Mouse (Mus musculus): ENCODE results near the gene Pcdh9. TPM values are rescaled to one million over a fixed set of nuclear protein-coding genes. Genes with fewer than 3 reads are reported as not detected.

The Pcdh9 gene
- polyA plus RNA-seq, 1 experiment from 2014 or later: 54.6 TPM

DNA sequence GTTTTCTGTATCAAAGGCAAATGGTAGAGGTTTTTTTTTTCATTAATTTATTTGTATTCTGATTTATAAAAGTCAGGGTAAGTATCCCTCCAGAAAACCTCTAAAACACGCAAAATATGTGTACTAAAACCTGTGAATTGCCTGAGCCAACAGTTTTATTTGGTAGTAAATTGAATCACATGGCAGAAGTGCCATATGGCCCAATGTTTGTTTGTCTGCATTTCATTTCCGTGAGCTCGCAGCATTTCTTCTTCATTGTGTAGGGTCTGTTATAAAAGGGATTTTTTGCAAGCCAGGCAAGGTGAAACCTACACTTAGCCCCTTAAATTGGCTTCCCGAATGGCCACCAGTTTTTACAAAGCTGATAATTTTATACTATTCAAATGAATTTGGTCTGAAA, 104.2 kb downstream of the Pcdh9 start:
- no peak overlapping the region for H3K4me3 ChIP-seq
- no peaks in the 10 kb centered on the region for H3K36me3 ChIP-seq
- ATAC-seq (ENCODE audit: insufficient number of reproducible peaks, insufficient read depth, low FRiP score, low TSS enrichment): no peak
- no peaks in the 10 kb centered on the region for H3K27me3 ChIP-seq
- 67% methylated on average over 4 of the region's 4 CpGs for WGBS
- no peak overlapping the region for H3K27ac ChIP-seq
- no peaks in the 10 kb centered on the region for H3K9me3 ChIP-seq
- H3K4me1 ChIP-seq: no peaks in the 10 kb centered on the region
- no peak overlapping the region for H3K4me2 ChIP-seq (replicated peaks)
- H3K9ac ChIP-seq: no peak overlapping the region

DNA sequence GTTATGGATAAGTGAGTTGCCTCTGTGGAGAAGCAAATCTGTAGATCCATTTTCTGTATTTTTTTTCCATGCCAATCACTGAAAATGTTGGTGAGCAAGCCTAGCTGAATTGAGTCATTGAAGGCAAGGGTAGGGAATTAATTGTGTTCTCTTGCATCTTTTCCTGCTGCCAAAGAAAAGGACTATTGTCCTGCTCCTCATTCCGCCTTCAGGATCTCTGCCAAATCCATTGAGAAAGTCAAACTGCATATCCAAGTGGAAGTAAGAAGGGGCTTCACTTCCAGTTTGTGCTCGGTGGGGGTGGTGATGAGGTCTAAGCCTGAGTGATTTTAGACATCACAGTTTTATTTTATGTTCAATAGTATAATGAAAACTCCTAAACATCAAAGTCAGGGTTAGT, 105.4 kb downstream of the Pcdh9 start:
- Histone ChIP-seq H3K9me3 (no peaks in the 10 kb centered on the region), H3K4me2 (replicated peaks) (no peak overlapping the region), H3K36me3 (no peaks in the 10 kb centered on the region), H3K4me1 (no peaks in the 10 kb centered on the region), H3K27me3 (no peaks in the 10 kb centered on the region), H3K4me3 (no peak overlapping the region), H3K9ac (no peak overlapping the region), H3K27ac (no peak overlapping the region)
- 20% methylated on average over 2 of the region's 2 CpGs for WGBS
- no peak for ATAC-seq (ENCODE audit: insufficient number of reproducible peaks, insufficient read depth, low FRiP score, low TSS enrichment)

DNA sequence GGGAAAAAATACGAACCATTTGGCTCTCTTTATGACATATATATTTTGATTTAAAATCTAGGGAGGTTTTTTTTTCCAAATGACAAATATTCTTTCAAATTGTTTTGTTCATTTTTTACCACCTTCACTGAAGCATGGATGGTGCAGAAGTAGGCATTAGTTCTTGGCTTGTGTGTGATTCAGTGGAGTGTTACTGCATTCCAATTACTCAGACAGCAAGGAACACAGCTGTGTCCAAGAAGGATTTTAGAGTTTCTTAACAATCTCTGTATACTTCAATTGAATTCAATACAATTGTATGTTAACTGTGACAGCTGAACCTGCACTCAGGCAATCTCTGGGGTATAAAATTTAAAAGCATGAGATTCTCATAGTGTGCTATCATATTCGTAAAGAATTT, 127.6 kb downstream of the Pcdh9 start:
- Histone ChIP-seq H3K27ac (no peak overlapping the region), H3K4me3 (no peak overlapping the region), H3K27me3 (no peaks in the 10 kb centered on the region), H3K9me3 (no peaks in the 10 kb centered on the region), H3K4me2 (replicated peaks) (no peak overlapping the region), H3K36me3 (no peaks in the 10 kb centered on the region), H3K9ac (no peak overlapping the region), H3K4me1 (no peaks in the 10 kb centered on the region)
- ATAC-seq (ENCODE audit: insufficient number of reproducible peaks, insufficient read depth, low FRiP score, low TSS enrichment): no peak
- 69% methylated on average over 2 of the region's 2 CpGs for WGBS

- no peak overlapping the region for H3K4me2 ChIP-seq (replicated peaks)
- H3K36me3 ChIP-seq: no peaks in the 10 kb centered on the region
- no peaks in the 10 kb centered on the region for H3K27me3 ChIP-seq
- no peaks in the 10 kb centered on the region for H3K9me3 ChIP-seq
- ATAC-seq (ENCODE audit: insufficient number of reproducible peaks, insufficient read depth, low FRiP score, low TSS enrichment): no peak
- H3K4me3 ChIP-seq: no peak overlapping the region
- 0 out of 2 replicates have a peak overlapping the region, but pooled peaks have one; percentile 36 for H3K27ac ChIP-seq
- no peaks in the 10 kb centered on the region for H3K4me1 ChIP-seq
- H3K9ac ChIP-seq: no peak overlapping the region
- WGBS: 53% methylated on average over 10 of the region's 10 CpGs
Measured at GRCm38 (mm10) chr14:93734077-93734673, 156.3 kb downstream of the Pcdh9 start.

DNA sequence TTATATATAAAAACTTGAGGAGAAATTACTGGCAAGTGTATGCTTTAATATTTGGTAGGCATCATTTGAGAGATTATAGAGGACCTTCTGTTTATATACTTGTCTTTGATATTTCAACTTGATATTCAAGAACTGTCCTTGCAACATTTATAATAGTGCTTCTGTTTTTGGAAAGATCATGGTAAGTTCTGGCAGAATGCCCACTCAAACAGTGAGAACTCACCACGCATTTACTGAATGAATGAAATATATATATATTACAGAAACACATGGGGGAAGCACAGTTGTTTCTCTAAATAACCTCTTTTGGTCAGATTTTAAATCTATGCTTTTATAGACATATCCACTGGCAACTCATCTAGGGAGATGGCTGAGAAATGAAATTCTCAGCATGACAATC, 164.7 kb downstream of the Pcdh9 start:
- H3K4me1 ChIP-seq: no peaks in the 10 kb centered on the region
- no peaks in the 10 kb centered on the region for H3K9me3 ChIP-seq
- no peak overlapping the region for H3K4me3 ChIP-seq
- H3K36me3 ChIP-seq: no peaks in the 10 kb centered on the region
- 68% methylated on average over 1 of the region's 1 CpGs for WGBS
- no peak overlapping the region for H3K27ac ChIP-seq
- no peaks in the 10 kb centered on the region for H3K27me3 ChIP-seq
- ATAC-seq (ENCODE audit: insufficient number of reproducible peaks, insufficient read depth, low FRiP score, low TSS enrichment): no peak
- no peak overlapping the region for H3K4me2 ChIP-seq (replicated peaks)
- no peak overlapping the region for H3K9ac ChIP-seq

DNA sequence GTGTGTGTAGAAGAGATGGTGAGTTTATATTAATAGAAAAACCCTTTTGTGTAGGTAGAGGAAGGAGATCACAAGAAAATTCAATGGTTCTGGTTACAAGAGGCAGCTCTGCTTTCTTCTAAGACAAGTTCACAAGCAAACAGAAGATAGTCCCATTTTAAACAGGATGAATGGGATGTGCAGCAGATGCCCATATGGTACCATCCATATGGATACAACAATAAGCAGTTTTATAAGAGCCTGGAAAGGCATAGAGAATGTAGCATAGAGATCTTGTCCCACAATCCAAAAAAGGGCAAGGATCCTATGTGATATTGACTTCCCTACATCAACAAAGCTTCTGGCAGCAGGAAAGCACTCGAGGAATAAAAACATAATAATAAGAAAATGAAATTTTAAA, 171.3 kb downstream of the Pcdh9 start:
- ATAC-seq (ENCODE audit: insufficient number of reproducible peaks, insufficient read depth, low FRiP score, low TSS enrichment): no peak
- Histone ChIP-seq H3K4me1 (no peaks in the 10 kb centered on the region), H3K4me3 (no peak overlapping the region), H3K27ac (no peak overlapping the region), H3K4me2 (replicated peaks) (no peak overlapping the region), H3K9me3 (no peaks in the 10 kb centered on the region), H3K27me3 (no peaks in the 10 kb centered on the region), H3K9ac (no peak overlapping the region), H3K36me3 (no peaks in the 10 kb centered on the region)
- WGBS: 80% methylated on average over 1 of the region's 1 CpGs

GRCm38 (mm10) chr14:93713250-93713935, 177.1 kb downstream of the Pcdh9 start:
- no peak for ATAC-seq (ENCODE audit: insufficient number of reproducible peaks, insufficient read depth, low FRiP score, low TSS enrichment)
- H3K4me2 ChIP-seq (replicated peaks): no peak overlapping the region
- no peaks in the 10 kb centered on the region for H3K27me3 ChIP-seq
- no peak overlapping the region for H3K4me3 ChIP-seq
- WGBS: 72% methylated on average over 12 of the region's 12 CpGs
- no peaks in the 10 kb centered on the region for H3K9me3 ChIP-seq
- H3K4me1 ChIP-seq: no peaks in the 10 kb centered on the region
- no peak overlapping the region for H3K27ac ChIP-seq
- no peaks in the 10 kb centered on the region for H3K36me3 ChIP-seq
- H3K9ac ChIP-seq: no peak overlapping the region

DNA sequence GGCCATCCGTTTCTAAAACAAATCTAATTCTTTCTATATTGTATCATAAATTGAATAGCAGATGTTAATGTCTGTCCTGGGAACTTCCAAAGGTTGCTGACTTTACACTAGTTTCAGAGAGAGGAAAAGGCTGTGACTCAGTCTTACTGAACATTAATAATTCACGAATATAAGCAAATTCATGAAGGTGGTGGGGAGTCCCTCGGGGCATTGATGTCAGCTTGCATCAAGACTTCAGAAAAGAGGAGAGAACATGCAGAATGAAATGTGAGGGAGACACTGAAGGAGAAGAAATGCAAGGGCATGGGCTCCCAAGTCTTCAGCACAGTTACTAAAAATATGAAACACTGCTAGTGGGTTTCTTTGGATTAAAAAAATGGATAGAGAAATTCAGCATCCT, 181.8 kb downstream of the Pcdh9 start:
- Histone ChIP-seq H3K27me3 (no peaks in the 10 kb centered on the region), H3K4me3 (no peak overlapping the region), H3K4me1 (no peaks in the 10 kb centered on the region), H3K27ac (no peak overlapping the region), H3K9ac (no peak overlapping the region), H3K36me3 (no peaks in the 10 kb centered on the region), H3K4me2 (replicated peaks) (no peak overlapping the region), H3K9me3 (no peaks in the 10 kb centered on the region)
- WGBS: 76% methylated on average over 3 of the region's 3 CpGs
- ATAC-seq (ENCODE audit: insufficient number of reproducible peaks, insufficient read depth, low FRiP score, low TSS enrichment): no peak

DNA sequence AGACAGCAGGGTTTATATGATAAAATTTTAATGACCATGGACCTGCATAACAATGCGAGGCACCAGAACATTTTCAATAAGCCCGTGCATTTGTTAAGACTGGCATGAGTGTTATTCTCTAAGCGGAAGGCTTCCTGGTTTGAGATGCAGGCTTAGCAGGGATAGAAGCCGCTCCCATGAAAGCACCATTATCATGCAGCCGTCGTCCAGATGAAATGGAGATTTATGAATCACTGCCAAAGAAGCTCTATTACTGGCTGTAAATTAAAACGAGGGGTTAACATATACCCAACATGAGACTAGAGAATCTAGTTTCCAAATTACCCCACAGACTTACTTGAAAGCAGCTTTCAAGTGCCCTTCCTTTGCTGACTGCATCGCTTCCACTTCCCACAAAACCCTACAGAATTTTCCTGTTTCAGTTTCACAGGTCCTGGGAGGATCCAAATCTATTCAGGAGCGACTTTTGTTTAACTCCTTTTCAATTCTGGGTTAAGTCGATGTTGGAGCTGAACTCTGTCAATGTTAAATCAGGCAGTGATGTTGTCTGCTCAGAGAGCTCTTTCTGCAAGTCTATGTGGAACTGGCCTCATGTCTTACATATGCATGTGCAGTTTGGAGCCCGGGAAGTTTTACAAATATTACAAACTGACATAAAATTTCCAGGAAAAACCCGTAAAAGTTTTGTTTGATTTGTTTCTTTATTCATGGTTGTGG, 188.9 kb downstream of the Pcdh9 start:
- H3K4me1 ChIP-seq: no peaks in the 10 kb centered on the region
- no peak for ATAC-seq (ENCODE audit: insufficient number of reproducible peaks, insufficient read depth, low FRiP score, low TSS enrichment)
- 61% methylated on average over 12 of the region's 12 CpGs for WGBS
- H3K4me3 ChIP-seq: no peak overlapping the region
- H3K4me2 ChIP-seq (replicated peaks): no peak overlapping the region
- H3K9me3 ChIP-seq: no peaks in the 10 kb centered on the region
- H3K27me3 ChIP-seq: no peaks in the 10 kb centered on the region
- no peak overlapping the region for H3K9ac ChIP-seq
- H3K27ac ChIP-seq: no peak overlapping the region
- no peaks in the 10 kb centered on the region for H3K36me3 ChIP-seq

DNA sequence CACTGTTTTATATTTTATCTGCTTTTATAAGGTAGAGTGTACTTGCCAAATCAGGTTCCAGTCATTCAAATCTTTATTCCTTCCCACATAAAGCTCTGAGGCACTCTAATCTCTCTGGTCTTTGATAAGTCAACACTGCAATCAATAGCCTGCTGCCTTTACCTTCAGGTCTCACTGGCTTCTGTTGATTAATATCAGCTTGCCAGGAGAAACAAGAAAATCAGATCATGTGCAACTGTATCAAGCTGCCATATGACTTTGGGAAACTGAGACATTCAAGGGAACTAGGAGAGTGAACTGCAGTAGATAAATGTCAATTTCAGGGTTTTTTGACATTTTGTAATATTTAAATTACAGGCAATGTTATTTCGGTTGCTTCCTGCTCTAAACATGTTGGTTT, 189.6 kb downstream of the Pcdh9 start:
- H3K4me2 ChIP-seq (replicated peaks): no peak overlapping the region
- no peaks in the 10 kb centered on the region for H3K36me3 ChIP-seq
- no peak overlapping the region for H3K4me3 ChIP-seq
- no peak overlapping the region for H3K27ac ChIP-seq
- H3K9ac ChIP-seq: no peak overlapping the region
- no peaks in the 10 kb centered on the region for H3K27me3 ChIP-seq
- 90% methylated on average over 1 of the region's 1 CpGs for WGBS
- no peak for ATAC-seq (ENCODE audit: insufficient number of reproducible peaks, insufficient read depth, low FRiP score, low TSS enrichment)
- no peaks in the 10 kb centered on the region for H3K9me3 ChIP-seq
- H3K4me1 ChIP-seq: no peaks in the 10 kb centered on the region

DNA sequence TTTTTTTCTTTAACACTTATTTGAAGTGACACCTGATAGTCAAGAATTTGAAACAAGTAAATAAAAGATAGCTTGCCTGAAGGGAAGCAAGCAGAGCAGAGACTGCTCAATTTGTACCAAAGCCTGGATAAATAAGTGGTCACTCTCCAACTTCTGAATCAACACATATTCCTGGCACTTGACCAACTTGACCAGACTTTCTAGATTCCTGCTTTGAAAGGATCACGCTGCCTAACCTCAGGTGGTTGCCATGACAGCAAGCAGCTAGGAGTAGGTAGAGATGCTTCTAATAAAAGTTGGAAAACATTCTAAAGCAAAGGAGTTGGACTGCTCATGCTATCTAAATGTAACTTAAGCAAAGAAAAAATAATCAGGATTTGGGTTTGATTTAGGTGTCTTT, 205.8 kb downstream of the Pcdh9 start:
- 51% methylated on average over 1 of the region's 1 CpGs for WGBS
- H3K27me3 ChIP-seq: no peaks in the 10 kb centered on the region
- no peaks in the 10 kb centered on the region for H3K9me3 ChIP-seq
- no peak overlapping the region for H3K4me2 ChIP-seq (replicated peaks)
- no peak overlapping the region for H3K4me3 ChIP-seq
- no peaks in the 10 kb centered on the region for H3K4me1 ChIP-seq
- H3K27ac ChIP-seq: no peak overlapping the region
- no peaks in the 10 kb centered on the region for H3K36me3 ChIP-seq
- no peak overlapping the region for H3K9ac ChIP-seq
- no peak for ATAC-seq (ENCODE audit: insufficient number of reproducible peaks, insufficient read depth, low FRiP score, low TSS enrichment)

All from embryonic facial prominence, embryonic 12.5 days (tissue).